Mouse (Mus musculus): ENCODE measurements at regions not wholly inside any gene's neighbourhood (a gene's known extent, or its start where the extent isn't known, plus 50 kb on each side); places are given as distances from the start of the nearest gene placed in this dataset.

DNA sequence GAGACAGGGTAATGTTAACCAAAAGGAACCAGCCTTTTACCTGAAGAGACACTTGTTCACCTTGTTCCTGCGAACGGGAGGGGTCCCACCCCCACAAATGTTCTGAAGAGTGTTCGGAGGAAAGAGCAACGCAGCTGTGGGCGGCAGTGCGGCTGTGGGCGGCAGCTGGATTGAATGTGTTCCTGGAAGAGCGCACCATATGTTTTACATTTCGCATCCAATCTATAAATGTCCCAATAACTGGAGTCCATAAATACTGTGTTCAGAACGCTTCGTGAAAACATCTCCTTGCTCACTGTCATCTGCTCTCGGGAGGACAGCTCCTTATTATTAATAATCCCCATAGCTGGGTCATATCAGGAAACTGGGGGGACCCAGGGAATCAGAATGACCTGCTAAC lies 309.2 kb upstream of the Hs6st1 start:
- no peak for TF ChIP-seq CTCF (IDR thresholded peaks at IDR 0.05; ENCODE audit: low read depth)
- no peak for TF ChIP-seq EP300 (optimal IDR thresholded peaks at IDR 0.05)

All from stomach, postnatal 0 days (tissue).